Mouse (Mus musculus) erythroblast, embryonic 14.5 days (primary cell): ENCODE results near the gene Arhgef15.

Experiments used
- GATA1 ChIP-seq: IDR thresholded peaks from 2 replicates; pipeline ENCODE4 v1.6.1; 2012; ENCODE audit warnings: low read length, inconsistent platforms, mixed read lengths
- TAL1 ChIP-seq: IDR thresholded peaks from 3 replicates; pipeline ENCODE4 v1.6.1; 2012; ENCODE audit warnings: low read length, inconsistent platforms, mixed read lengths

GRCm38 (mm10) chr11:68967337-68968282 is 10.3 kb upstream of the Arhgef15 start, which contains the start of gene Slc25a35:
- TF ChIP-seq GATA1 (no peak), TAL1 (no peak)
